Mouse (Mus musculus) midbrain, embryonic 13.5 days (tissue): ENCODE measurements around the gene Trim62. TPM values are rescaled to one million over a fixed set of nuclear protein-coding genes. Genes with fewer than 3 reads are reported as not detected.

Source experiments
- ATAC-seq: fragments of 200-750 bp; cut with Nextera tagmentation; 2 replicates; pipeline ENCODE4 v1.8.0; 2017; ENCODE audit warnings: mild to moderate bottlenecking, moderate TSS enrichment, moderate library complexity
- H3K27ac ChIP-seq: fragments of 300-500 bp; sonication (generic); 2 replicates; pipeline ENCODE4 v1.5.1; 2015; ENCODE audit warnings: inconsistent platforms, mild to moderate bottlenecking, moderate library complexity
- H3K27me3 ChIP-seq: fragments of 300-500 bp; sonication (generic); 2 replicates; pipeline ENCODE4 v1.6.1; 2015; ENCODE audit warnings: mild to moderate bottlenecking, inconsistent platforms
- H3K36me3 ChIP-seq: fragments of 300-500 bp; sonication (generic); 2 replicates; pipeline ENCODE4 v1.6.1; 2015; ENCODE audit warnings: mild to moderate bottlenecking, inconsistent platforms
- H3K4me1 ChIP-seq: fragments of 300-500 bp; sonication (generic); replicated peaks from 2 replicates; pipeline ENCODE4 v1.6.1; 2015; ENCODE audit warnings: inconsistent platforms
- H3K4me2 ChIP-seq: fragments of 300-500 bp; sonication (generic); replicated peaks from 2 replicates; pipeline ENCODE4 v1.6.1; 2015; ENCODE audit warnings: moderate library complexity, mild to moderate bottlenecking, inconsistent platforms
- H3K4me3 ChIP-seq: fragments of 300-500 bp; sonication (generic); replicated peaks from 2 replicates; pipeline ENCODE4 v1.5.1; 2015; ENCODE audit warnings: mild to moderate bottlenecking, inconsistent platforms
- H3K9ac ChIP-seq: fragments of 300-500 bp; sonication (generic); replicated peaks from 2 replicates; pipeline ENCODE4 v1.6.1; 2015; ENCODE audit warnings: mild to moderate bottlenecking, inconsistent platforms
- H3K9me3 ChIP-seq: fragments of 300-500 bp; sonication (generic); 2 replicates; pipeline ENCODE4 v1.6.1; 2016; ENCODE audit warnings: mild to moderate bottlenecking, inconsistent platforms
- WGBS: fragments of 180-500 bp; shearing (Covaris S2); methylation state at CpG from one replicate; pipeline ENCODE4 v1.1.7; 2015; 5-methylcytosine and 5-hydroxymethylcytosine counted together
- polyA plus RNA-seq: library from polyadenylated mRNA; unstranded; fragments of >200 nt; fragmentation: Nextera tagmentation; extraction: Ambion mirVana; gene quantifications from 2 replicates; pipeline ENCODE4 v1.2.1, GENCODE M21; 2015

Gene Trim62
- 11.3 and 15.9 TPM in 2 replicates for polyA plus RNA-seq

DNA sequence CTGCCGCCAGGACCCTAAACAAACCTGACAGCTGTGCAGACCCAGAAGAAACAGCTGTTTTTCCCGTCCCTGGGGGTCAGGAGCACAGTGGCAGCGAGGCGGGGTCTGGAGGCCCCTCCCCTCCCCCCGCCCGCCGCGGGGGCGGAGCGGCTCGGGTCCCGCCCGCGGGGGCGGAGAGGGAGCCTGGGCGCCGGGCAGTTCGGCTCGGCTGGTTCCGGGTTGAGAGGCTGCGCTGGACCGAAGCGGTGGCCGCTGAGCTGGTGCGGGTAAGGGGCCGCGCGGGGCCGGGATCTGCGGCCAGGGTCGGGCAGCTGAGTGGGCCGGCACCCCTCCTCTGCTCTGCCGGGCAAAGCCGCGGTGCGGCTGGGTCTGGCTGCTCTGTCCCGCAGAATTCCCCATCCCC, at the start of gene Trim62:
Gene Trim62 (plus strand): TSS at position 202 of the 403 bp plus-strand sequence.
- H3K9ac ChIP-seq, result peak within 1 kb of the TSS; percentile 89
- ATAC-seq, result peak; percentile 68
- H3K4me2 ChIP-seq, result peak within 1 kb of the TSS; percentile 95
- H3K4me3 ChIP-seq, result peak within 1 kb of the TSS; percentile 77
- H3K27me3 ChIP-seq, result peaks cover 6% of the 10 kb centered on the region; the same call in 1 of the 2 replicates
- no peaks in the 10 kb centered on the region for H3K9me3 ChIP-seq
- WGBS, result under 1% methylated on average over 32 of the region's 37 CpGs
- no peaks in the 10 kb centered on the region for H3K36me3 ChIP-seq
- H3K4me1 ChIP-seq, result peaks cover 59% of the 10 kb centered on the region
- peak within 1 kb of the TSS; percentile 86 for H3K27ac ChIP-seq

DNA sequence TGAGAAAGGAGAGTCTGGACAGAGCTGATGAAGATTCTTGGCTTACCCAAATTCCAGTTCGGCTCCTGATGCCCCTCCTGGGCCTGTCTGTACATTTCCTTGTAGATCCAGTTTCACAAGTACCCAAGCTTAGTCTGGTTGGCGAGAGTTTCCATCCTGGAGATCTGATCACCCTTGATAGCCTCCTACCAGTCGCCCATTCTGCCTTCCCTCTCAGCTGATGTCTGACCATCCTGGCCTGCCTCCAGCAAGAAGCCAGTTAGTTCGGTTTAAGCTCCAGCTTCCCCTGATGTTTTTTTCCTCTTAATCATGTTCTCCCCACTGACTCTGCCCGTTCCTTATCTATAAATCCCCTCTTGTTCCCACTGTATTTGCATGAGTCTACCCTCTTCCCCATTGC, 45.2 kb upstream of the Trim62 start:
- Histone ChIP-seq H3K9me3 (no peaks in the 10 kb centered on the region), H3K4me1 (peaks cover 9% of the 10 kb centered on the region; the same call in 1 of the 2 replicates), H3K4me2 (no peak overlapping the region), H3K9ac (no peak overlapping the region), H3K27me3 (no peaks in the 10 kb centered on the region), H3K4me3 (no peak overlapping the region), H3K36me3 (no peaks in the 10 kb centered on the region), H3K27ac (no peak overlapping the region)
- WGBS, result 70% methylated on average over 5 of the region's 5 CpGs
- ATAC-seq, result no peak

DNA sequence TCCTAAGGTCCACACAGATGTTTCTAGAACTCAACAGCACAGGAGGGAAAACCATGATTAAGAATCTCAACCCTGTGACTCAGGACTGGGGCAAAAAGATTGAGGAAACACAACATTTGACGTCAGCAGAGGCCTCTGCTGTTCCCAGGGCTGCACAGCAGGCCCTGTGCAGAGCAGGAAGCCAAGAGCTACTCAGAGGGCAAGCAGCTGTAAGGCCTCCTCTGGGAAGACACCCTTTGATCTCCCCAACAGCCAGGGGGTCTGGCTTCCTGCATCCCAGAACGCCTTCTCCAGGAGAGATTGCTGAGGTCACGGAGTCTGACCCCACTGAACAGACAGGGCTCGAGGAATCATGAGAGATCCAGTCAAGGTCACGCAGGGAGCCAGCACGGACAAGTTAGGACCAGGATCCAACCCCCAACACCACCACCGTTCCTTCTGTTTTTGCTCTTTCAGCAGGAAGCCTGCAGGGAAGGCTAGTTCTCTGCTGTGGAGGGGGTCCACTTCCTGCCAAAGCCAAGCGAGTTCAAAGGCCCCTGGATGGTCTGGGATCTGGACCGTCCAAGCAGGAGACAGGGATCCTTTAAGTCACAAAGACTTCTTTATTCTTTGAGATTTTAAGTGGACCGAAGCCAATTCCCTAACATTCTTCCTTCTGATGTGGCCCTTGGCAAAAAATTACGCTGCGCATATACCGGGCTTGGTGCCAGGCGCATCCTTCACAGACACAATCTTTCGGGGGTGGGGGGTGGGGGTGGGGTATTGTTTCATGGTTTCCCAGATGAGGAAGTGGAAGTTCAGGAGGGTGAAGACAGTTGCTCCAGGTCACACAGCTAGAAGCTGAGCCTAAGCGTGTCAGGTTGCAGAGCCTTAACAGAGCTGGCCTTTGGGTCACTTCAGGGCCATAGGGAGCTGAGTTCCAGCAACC, 43.3 kb upstream of the Trim62 start:
- no peaks in the 10 kb centered on the region for H3K36me3 ChIP-seq
- no peak overlapping the region for H3K27ac ChIP-seq
- ATAC-seq, result 0 out of 2 replicates have a peak, but pooled peaks have one; percentile 43
- no peak overlapping the region for H3K4me2 ChIP-seq
- H3K9ac ChIP-seq, result no peak overlapping the region
- H3K27me3 ChIP-seq, result no peaks in the 10 kb centered on the region
- WGBS, result 59% methylated on average over 16 of the region's 16 CpGs
- H3K9me3 ChIP-seq, result no peaks in the 10 kb centered on the region
- H3K4me1 ChIP-seq, result peaks cover 16% of the 10 kb centered on the region
- no peak overlapping the region for H3K4me3 ChIP-seq

DNA sequence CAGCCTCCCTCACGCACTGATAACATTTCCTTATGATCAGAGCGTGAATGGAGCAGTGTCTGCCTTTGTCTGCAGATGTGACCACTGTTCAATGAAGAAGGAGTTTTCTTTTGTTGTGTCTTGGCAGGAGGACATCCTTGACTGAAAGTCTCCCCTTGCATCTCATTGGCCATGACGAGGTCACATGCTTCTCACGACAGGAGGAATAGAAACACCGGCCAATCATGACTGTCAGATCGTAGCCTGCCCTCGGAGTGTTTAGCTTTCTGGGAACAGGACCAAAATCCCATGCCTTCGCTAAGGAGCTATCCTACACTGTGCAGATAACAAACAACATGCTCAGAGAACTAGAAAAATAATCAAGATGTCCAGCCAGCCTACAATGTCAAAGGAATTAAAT, 42.1 kb upstream of the Trim62 start:
- no peaks in the 10 kb centered on the region for H3K36me3 ChIP-seq
- H3K4me1 ChIP-seq, result peaks cover 19% of the 10 kb centered on the region
- no peak overlapping the region for H3K9ac ChIP-seq
- no peaks in the 10 kb centered on the region for H3K27me3 ChIP-seq
- WGBS, result 31% methylated on average over 8 of the region's 8 CpGs
- no peaks in the 10 kb centered on the region for H3K9me3 ChIP-seq
- H3K27ac ChIP-seq, result no peak overlapping the region
- no peak for ATAC-seq
- no peak overlapping the region for H3K4me2 ChIP-seq
- no peak overlapping the region for H3K4me3 ChIP-seq

DNA sequence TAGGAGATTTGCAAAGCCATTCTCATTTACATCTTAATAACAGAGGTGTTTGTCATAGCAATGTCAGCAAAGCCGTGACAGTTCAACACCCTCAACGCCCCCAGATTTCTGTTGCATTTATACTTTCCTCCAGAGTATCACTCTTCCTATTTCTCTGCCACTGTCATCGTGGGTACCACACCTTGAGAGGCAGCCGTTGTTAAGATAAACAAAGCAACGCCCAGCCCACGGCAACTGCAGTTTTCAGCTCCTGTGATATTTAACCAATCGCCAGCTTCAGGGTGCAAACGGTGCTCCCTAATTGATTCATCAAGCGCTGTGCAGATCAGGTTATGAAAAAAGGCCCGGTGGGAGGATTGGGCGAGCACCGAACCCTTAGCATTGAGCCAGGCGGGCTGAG, 38.8 kb upstream of the Trim62 start:
- Histone ChIP-seq H3K4me2 (no peak overlapping the region), H3K4me1 (peaks cover 19% of the 10 kb centered on the region), H3K4me3 (no peak overlapping the region), H3K27me3 (no peaks in the 10 kb centered on the region), H3K27ac (peak overlapping the region; percentile 25; the same call in 1 of the 2 replicates), H3K9me3 (no peaks in the 10 kb centered on the region), H3K36me3 (no peaks in the 10 kb centered on the region), H3K9ac (no peak overlapping the region)
- 46% methylated on average over 13 of the region's 13 CpGs for WGBS
- no peak for ATAC-seq

DNA sequence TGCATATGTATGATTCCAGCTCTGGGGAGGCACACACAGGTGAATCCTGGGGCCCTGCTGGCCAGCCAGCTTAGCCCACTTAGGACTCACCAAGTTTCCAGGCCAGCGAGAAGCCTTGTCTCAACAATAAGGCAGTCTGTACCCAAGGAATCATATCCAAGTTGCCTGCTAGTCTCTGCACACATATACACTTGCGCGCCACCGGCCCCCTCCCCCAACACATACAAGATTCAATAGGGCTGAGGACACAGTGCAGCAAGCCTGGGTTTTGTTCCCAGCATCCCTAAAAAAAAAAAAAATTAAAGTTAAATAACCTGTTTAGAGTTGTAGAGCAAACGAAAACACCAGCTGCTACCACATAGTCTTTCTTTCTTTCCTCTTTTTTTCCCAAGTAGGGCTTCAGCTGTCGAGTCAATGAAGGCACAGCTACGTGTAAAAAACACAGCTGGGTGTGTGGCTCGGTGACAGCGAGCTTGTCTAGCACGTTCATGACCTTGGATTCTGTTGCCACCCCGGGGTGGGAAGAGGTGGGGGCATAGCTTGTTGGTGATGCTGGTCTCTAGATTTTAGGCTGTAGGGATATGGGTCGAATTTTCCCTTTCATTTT, 37.9 kb upstream of the Trim62 start:
- no peak overlapping the region for H3K4me3 ChIP-seq
- H3K36me3 ChIP-seq, result no peaks in the 10 kb centered on the region
- H3K9ac ChIP-seq, result no peak overlapping the region
- peaks cover 14% of the 10 kb centered on the region for H3K4me1 ChIP-seq
- no peaks in the 10 kb centered on the region for H3K9me3 ChIP-seq
- H3K27ac ChIP-seq, result no peak overlapping the region
- no peak for ATAC-seq
- no peak overlapping the region for H3K4me2 ChIP-seq
- no peaks in the 10 kb centered on the region for H3K27me3 ChIP-seq
- WGBS, result 74% methylated on average over 12 of the region's 12 CpGs

DNA sequence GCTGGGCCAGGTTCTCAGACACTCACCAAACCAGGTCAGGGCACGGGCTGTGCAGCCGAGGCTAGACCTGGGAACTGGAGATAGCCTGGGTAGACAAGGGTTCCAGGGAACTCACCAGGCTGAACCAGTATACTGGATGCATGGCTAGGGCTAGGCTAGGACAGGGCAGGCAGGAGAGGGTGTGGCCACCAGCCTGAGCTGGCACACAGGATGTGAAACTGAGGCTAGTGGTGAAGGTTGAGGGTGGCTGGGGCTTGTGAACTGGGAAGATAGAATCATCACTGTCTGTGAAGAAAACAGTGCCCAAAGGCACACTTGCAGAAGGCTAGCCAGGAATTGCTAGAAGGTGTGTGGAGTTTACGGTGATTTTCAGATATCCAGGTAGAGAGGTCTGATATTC, 34.4 kb upstream of the Trim62 start:
- Histone ChIP-seq H3K4me3 (no peak overlapping the region), H3K4me2 (no peak overlapping the region), H3K27me3 (no peaks in the 10 kb centered on the region), H3K9ac (no peak overlapping the region), H3K36me3 (no peaks in the 10 kb centered on the region), H3K9me3 (no peaks in the 10 kb centered on the region), H3K4me1 (peaks cover 10% of the 10 kb centered on the region), H3K27ac (no peak overlapping the region)
- 95% methylated on average over 3 of the region's 3 CpGs for WGBS
- no peak for ATAC-seq

DNA sequence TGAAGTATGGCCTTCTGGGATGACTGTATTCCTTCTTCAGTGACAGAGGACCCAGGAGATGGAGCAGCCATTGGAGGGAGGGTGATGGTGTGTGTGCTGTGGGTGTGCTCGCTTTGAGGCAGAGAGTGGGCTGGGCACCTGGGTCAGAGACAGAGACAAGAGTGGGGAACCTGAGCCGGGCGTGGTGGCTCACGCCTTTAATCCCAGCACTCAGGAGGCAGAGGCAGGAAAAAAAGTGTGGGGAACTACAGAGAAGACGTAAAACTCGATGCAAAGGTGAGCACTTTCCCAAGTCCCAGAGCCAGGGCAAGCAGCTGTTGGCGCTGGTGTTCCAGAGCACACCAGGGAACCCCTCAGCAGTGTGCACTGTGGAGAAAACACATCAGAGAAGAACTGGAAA, 33.7 kb upstream of the Trim62 start:
- H3K27me3 ChIP-seq, result no peaks in the 10 kb centered on the region
- no peak for ATAC-seq
- WGBS, result 77% methylated on average over 7 of the region's 7 CpGs
- no peak overlapping the region for H3K9ac ChIP-seq
- H3K9me3 ChIP-seq, result no peaks in the 10 kb centered on the region
- no peak overlapping the region for H3K27ac ChIP-seq
- peaks cover 8% of the 10 kb centered on the region for H3K4me1 ChIP-seq
- H3K4me3 ChIP-seq, result no peak overlapping the region
- no peaks in the 10 kb centered on the region for H3K36me3 ChIP-seq
- no peak overlapping the region for H3K4me2 ChIP-seq

DNA sequence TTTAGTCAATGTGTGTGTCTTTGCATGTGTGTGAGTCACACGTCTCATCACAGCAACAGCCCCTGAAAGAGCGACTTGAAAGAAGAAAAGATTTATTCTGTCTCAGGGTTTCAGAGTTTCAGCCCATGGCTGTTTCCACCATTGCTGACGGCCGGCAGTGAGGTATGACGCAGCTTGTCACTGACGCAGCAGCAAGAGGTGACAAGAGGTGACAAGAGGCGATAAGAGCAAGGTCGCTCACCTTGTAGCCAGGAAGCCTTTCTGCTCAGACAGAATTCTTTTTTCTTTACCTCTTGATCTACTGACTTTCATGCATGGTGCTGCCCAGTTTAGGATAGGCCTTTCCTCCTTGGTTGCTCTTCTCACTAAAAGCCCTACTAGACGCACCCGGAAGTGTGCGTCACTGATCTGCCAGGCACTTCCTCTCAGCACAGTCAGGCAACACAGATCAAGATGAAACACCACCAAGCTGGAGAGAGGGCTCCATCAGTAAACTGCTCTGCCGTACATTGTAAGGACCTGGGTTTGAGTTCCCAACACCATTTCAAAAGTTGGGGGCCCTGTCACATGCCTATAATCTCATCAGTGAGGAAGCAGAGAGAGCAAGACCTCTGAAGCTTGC, 31.0 kb upstream of the Trim62 start:
- WGBS, result 93% methylated on average over 12 of the region's 12 CpGs
- no peaks in the 10 kb centered on the region for H3K9me3 ChIP-seq

DNA sequence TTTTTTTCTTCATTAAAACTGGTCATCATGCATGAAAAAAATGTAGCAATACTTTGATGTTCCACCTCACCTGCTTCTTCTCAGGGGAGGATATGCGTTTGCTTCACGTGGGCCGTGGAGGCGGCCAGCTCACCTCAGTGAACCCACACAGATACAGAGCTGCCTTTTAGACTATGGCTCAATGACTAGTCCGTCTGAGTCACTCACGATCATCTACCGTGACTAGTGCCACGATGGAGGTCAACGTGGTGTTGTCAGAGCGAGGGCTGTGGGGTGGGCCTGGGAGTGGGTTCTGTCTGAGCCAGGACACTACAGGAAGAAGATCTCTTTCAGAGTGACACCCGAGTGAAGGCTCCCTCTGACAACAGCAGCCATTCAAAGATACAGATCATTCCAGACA, 30.3 kb upstream of the Trim62 start:
- Histone ChIP-seq H3K4me3 (no peak overlapping the region), H3K9ac (no peak overlapping the region), H3K9me3 (no peaks in the 10 kb centered on the region), H3K36me3 (no peaks in the 10 kb centered on the region), H3K27me3 (no peaks in the 10 kb centered on the region), H3K27ac (no peak overlapping the region), H3K4me2 (no peak overlapping the region), H3K4me1 (no peaks in the 10 kb centered on the region)
- ATAC-seq, result no peak
- 74% methylated on average over 11 of the region's 11 CpGs for WGBS

More for the DNA sequence above, 31.0 kb upstream of the Trim62 start:
- ATAC-seq, result no peak
- Histone ChIP-seq H3K4me3 (no peak overlapping the region), H3K27ac (no peak overlapping the region), H3K9ac (no peak overlapping the region), H3K4me2 (no peak overlapping the region), H3K36me3 (no peaks in the 10 kb centered on the region), H3K27me3 (no peaks in the 10 kb centered on the region), H3K4me1 (no peaks in the 10 kb centered on the region)

DNA sequence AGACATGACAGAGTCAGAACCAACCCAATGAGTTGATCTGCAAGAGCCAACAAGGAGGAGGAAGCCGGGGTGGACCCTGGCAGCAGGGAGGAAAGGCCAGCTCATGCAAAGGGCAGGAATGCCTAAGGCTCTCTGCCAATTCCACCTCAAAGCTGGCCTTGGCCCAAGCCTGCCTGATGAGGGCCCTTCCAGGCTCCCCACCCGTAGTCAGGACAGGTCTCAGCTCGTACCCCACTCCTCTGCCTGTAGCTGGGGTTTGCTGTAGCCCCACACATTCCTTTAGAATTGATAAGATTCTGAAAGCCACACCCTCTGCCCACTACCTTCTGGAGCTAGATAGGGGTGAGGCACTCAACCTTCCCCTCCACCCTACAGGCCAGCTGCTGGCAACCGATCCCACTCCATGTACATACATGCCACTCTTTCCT, 27.8 kb upstream of the Trim62 start:
- H3K4me2 ChIP-seq, result no peak overlapping the region
- no peak overlapping the region for H3K9ac ChIP-seq
- no peaks in the 10 kb centered on the region for H3K9me3 ChIP-seq
- no peak overlapping the region for H3K4me3 ChIP-seq
- no peaks in the 10 kb centered on the region for H3K27me3 ChIP-seq
- no peaks in the 10 kb centered on the region for H3K4me1 ChIP-seq
- no peak overlapping the region for H3K27ac ChIP-seq
- no peaks in the 10 kb centered on the region for H3K36me3 ChIP-seq
- ATAC-seq, result no peak
- WGBS, result 91% methylated on average over 4 of the region's 4 CpGs

DNA sequence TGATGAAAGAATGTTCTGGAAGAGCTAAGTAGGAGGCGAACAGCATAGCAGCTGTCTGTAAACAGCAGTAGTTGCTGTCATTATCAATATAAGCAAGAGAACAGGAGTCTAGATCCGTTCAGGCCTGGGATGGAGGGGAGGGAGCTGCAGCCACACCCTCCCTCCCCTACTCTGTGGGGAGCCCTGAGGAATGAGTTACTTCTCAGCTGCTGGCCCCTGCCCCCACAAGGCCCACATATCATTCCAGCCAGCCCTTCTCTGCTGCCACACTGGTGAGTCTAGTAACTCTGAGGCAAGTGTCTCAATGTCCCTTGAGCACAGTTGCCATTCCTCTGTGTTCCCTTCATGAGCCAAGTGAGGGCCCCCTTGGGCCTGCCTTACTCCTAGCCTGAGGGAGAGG, 26.2 kb upstream of the Trim62 start:
- no peak overlapping the region for H3K4me2 ChIP-seq
- no peak for ATAC-seq
- no peak overlapping the region for H3K27ac ChIP-seq
- WGBS, result 69% methylated on average over 2 of the region's 2 CpGs
- H3K4me1 ChIP-seq, result no peaks in the 10 kb centered on the region; the same call in 1 of the 2 replicates
- no peaks in the 10 kb centered on the region for H3K27me3 ChIP-seq
- no peak overlapping the region for H3K9ac ChIP-seq
- H3K4me3 ChIP-seq, result no peak overlapping the region
- no peaks in the 10 kb centered on the region for H3K9me3 ChIP-seq
- H3K36me3 ChIP-seq, result no peaks in the 10 kb centered on the region
